ENCODE assay signal across 15 mouse cellular contexts in genomic region chr19:48097942-48098596, GRCm38 (mm10).
DNase-seq lines count a peak whose midpoint lies in the region; ATAC-seq and TF ChIP-seq lines count a peak whose summit lies in the region.
"Had no signal": no experiment of that assay in that cellular context is flagged by ENCODE, and none has a peak within 500 bp of the region (broad histone marks: within the 10 kb centered on the region; RNA-seq: fewer than 3 reads in every experiment).

No protein-coding gene starts in this region.

- no peak overlapping the region for H3K9ac ChIP-seq in forebrain, embryonic 15.5 days (replicated peaks)
- H3K9ac ChIP-seq in forebrain, embryonic 11.5 days (ENCODE audit: low read length), result no peak overlapping the region
- H3K9ac ChIP-seq: limb, embryonic 13.5 days; stomach, embryonic 15.5 days had no signal

- intact Hi-C loops in left cerebral cortex, postnatal 36 days (cut with DNase I), result loop anchor here (5.0 kb wide), 1 partner anchor 161 kb away; the partner anchor contains the start of gene Cfap58

- 39% methylated on average over 5 of the region's 5 CpGs for WGBS in forebrain, embryonic 15.5 days
- 79% methylated on average over 5 of the region's 5 CpGs for WGBS in forebrain, embryonic 11.5 days

- DNase-seq in forebrain, embryonic 11.5 days (ENCODE audit: low spot score), result no peak
- peak; percentile 63 for DNase-seq in brain, embryonic 14.5 days (ENCODE audit: low read depth)
- peak; percentile 21 to 57 for DNase-seq in layer of hippocampus, adult 8-10 months (ENCODE audit: low spot score in 2 of 2)
- peak; percentile 72 to 73 for DNase-seq in left cerebral cortex, postnatal 36 days (ENCODE audit: low spot score in 2 of 2)
- no peak for DNase-seq in lung, postnatal 14 days
- no peak for DNase-seq in kidney, postnatal 25 days
- DNase-seq in thymus, postnatal 25 days, result no peak
- DNase-seq: gastrocnemius, postnatal 25 days; kidney, adult 11 months; lung, postnatal 10 days had no signal

- H3K27me3 ChIP-seq in forebrain, embryonic 15.5 days, result no peaks in the 10 kb centered on the region
- no peaks in the 10 kb centered on the region for H3K27me3 ChIP-seq in forebrain, embryonic 11.5 days (ENCODE audit: control insufficient read depth, insufficient read depth, low read length)
- H3K27me3 ChIP-seq: limb, embryonic 13.5 days; stomach, embryonic 15.5 days had no signal

- H3K27ac ChIP-seq in forebrain, embryonic 15.5 days (replicated peaks), result peak overlapping the region; percentile 3; the same call in 1 of the 2 replicates
- H3K27ac ChIP-seq in forebrain, embryonic 11.5 days (ENCODE audit: low read depth, low read length), result no peak overlapping the region
- H3K27ac ChIP-seq: limb, embryonic 13.5 days; stomach, embryonic 15.5 days had no signal

- peaks cover 13% of the 10 kb centered on the region for H3K4me1 ChIP-seq in forebrain, embryonic 15.5 days
- H3K4me1 ChIP-seq in forebrain, embryonic 11.5 days (replicated peaks; ENCODE audit: control insufficient read depth, insufficient read depth, low read length), result no peaks in the 10 kb centered on the region
- H3K4me1 ChIP-seq: stomach, embryonic 15.5 days had no signal

- no peak overlapping the region for H3K4me2 ChIP-seq in forebrain, embryonic 15.5 days (replicated peaks)
- H3K4me2 ChIP-seq in forebrain, embryonic 11.5 days (ENCODE audit: low read depth, low read length, severe bottlenecking), result no peak overlapping the region
- H3K4me2 ChIP-seq: limb, embryonic 13.5 days; stomach, embryonic 15.5 days had no signal

- no peak for TF ChIP-seq CTCF in brain, embryonic 14.5 days (IDR thresholded peaks at IDR 0.05; ENCODE audit: borderline replicate concordance, extremely low read depth, insufficient read depth, insufficient read length)

- H3K9me3 ChIP-seq in forebrain, embryonic 15.5 days, result no peaks in the 10 kb centered on the region
- no peaks in the 10 kb centered on the region for H3K9me3 ChIP-seq in forebrain, embryonic 11.5 days (ENCODE audit: control insufficient read depth, low read length)
- H3K9me3 ChIP-seq: stomach, embryonic 15.5 days had no signal

- H3K4me3 ChIP-seq in forebrain, embryonic 15.5 days, result no peak overlapping the region
- no peak overlapping the region for H3K4me3 ChIP-seq in forebrain, embryonic 11.5 days (ENCODE audit: low read depth, low read length)
- H3K4me3 ChIP-seq: limb, embryonic 13.5 days; myocyte; stomach, embryonic 15.5 days had no signal

- no peaks in the 10 kb centered on the region for H3K36me3 ChIP-seq in forebrain, embryonic 15.5 days
- H3K36me3 ChIP-seq in forebrain, embryonic 11.5 days (ENCODE audit: control insufficient read depth, insufficient read depth, low read length), result no peaks in the 10 kb centered on the region
- H3K36me3 ChIP-seq: limb, embryonic 13.5 days; stomach, embryonic 15.5 days had no signal

- ATAC-seq in forebrain, embryonic 15.5 days (replicated peaks), result peak; percentile 51
- no peak for ATAC-seq in forebrain, embryonic 11.5 days (replicated peaks; ENCODE audit: low FRiP score)
- ATAC-seq: CD4-positive, CD25-positive, alpha-beta regulatory T cell, adult 4 months had no signal

- TF ChIP-seq POLR2A in brain, embryonic 14.5 days (IDR thresholded peaks at IDR 0.05; ENCODE audit: borderline replicate concordance, extremely low read depth, insufficient read depth, insufficient read length, poor library complexity, severe bottlenecking), result no peak

Comparison
In these comparisons a context has a peak if more than half of its experiments do, and no peak if none do; other contexts are left out.
1. DNase-seq: peak in brain, embryonic 14.5 days (single experiment), layer of hippocampus, adult 8-10 months (2 of 2) and left cerebral cortex, postnatal 36 days (2 of 2); none in forebrain, embryonic 11.5 days (single experiment), lung, postnatal 14 days (single experiment), kidney, postnatal 25 days (0 of 2) and thymus, postnatal 25 days (single experiment).